Mouse (Mus musculus): ENCODE results near the gene Hnrnpa3. TPM values are rescaled to one million over a fixed set of nuclear protein-coding genes. Genes with fewer than 3 reads are reported as not detected.
A peak's percentile ranks its signal among the peaks of the same experiment; 100 is the strongest.
"Not testable (repeated sequence)": the region's sequence is repeated elsewhere in the genome, so short reads cannot be mapped to it uniquely, and the experiment has no call there.

Gene Hnrnpa3
- total RNA-seq, 2 experiments from 2014 or later = 280 to 305 TPM

GRCm38 (mm10) chr2:75676567-75676966 is 17.5 kb downstream of the Hnrnpa3 start:
- no peak for DNase-seq

GRCm38 (mm10) chr2:75679947-75680346 is 20.9 kb downstream of the Hnrnpa3 start:
- no peak for DNase-seq

- DNase-seq = no peak
Measured at GRCm38 (mm10) chr2:75681439-75681838, 22.4 kb downstream of the Hnrnpa3 start.

DNA sequence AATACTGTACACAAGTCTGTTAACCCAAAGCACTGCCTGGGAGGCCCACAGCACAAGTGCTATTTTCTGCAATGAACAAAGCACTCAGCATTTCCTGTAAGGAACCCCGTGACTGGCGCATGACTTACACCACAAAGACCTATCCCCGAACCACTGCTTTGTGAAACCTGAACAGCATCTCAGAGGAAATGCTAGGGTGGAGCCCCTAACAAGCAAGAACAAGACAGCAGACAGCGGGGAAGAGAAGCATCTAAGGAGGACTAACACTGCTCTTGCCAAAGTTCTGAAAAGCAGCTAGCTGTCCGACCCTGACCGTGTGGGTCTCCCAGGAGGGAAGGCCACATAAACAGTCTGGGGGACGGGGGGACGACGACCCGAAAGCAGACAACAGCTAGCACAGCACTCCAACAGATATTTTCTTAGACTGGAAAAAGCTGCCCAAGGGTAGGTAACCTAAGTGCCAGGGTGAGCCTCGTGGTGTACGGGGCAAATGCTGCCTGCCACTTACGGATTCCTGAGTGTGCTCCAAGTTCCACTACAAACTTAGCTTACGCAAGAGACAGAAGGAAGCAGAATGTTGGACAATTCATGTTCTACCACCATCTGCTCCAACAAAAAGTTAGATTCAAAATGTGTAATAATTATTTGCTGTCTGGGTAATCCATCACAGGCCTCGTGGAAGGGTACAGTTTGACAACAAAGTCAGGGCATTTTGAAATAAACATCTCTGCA is 24.1 kb downstream of the Hnrnpa3 start:
- DNase-seq = peak; percentile 16

DNA sequence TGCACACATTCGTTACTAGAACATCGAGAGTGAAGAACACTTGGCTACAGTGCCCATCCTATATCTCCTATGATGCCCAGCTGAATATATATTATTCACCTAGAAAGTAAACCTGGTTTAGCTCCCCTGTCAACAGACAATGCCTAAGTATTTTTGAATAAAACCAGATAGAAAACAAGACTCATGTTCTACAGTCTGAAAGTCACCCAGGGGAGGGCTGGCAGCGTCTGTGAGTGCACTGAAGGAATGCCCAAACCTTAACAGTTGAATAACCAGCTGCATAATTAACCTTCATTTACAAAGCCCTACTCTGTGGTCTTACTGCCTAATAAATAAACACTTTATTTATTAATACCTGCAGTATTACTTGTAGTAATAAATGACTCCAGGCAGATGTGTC is 25.5 kb downstream of the Hnrnpa3 start:
- no peak for DNase-seq

- DNase-seq = no peak
Measured at GRCm38 (mm10) chr2:75685458-75685861, 26.4 kb downstream of the Hnrnpa3 start.

GRCm38 (mm10) chr2:75687040-75687749 is 28.1 kb downstream of the Hnrnpa3 start:
- DNase-seq = no peak

DNA sequence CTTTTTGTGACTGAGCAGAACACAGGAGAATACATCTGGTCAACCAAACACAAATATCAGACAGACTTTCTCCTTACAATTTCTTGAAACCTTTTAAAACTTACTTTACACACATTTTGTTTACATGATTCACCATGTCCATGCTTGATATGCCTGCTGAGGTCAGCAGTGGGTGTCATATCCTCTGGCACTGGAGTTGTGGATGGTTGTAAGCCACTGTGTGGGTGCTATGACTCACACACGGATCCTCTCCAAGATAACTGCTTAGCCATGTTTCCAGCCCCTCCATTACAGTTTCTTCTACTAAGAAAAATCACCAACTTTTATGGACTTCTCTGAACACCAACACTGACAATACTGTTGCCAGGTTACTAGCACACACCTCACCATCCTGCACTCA is 29.8 kb downstream of the Hnrnpa3 start:
- DNase-seq = no peak

GRCm38 (mm10) chr2:75689482-75690158 is 30.6 kb downstream of the Hnrnpa3 start:
- no peak for DNase-seq

GRCm38 (mm10) chr2:75690656-75691055 is 31.6 kb downstream of the Hnrnpa3 start:
- DNase-seq = no peak

GRCm38 (mm10) chr2:75691316-75691715 is 32.3 kb downstream of the Hnrnpa3 start:
- peak; percentile 3 for DNase-seq

GRCm38 (mm10) chr2:75692369-75692768 is 33.3 kb downstream of the Hnrnpa3 start:
- DNase-seq = no peak

GRCm38 (mm10) chr2:75694926-75695325 is 35.9 kb downstream of the Hnrnpa3 start:
- DNase-seq = not testable (repeated sequence)

DNA sequence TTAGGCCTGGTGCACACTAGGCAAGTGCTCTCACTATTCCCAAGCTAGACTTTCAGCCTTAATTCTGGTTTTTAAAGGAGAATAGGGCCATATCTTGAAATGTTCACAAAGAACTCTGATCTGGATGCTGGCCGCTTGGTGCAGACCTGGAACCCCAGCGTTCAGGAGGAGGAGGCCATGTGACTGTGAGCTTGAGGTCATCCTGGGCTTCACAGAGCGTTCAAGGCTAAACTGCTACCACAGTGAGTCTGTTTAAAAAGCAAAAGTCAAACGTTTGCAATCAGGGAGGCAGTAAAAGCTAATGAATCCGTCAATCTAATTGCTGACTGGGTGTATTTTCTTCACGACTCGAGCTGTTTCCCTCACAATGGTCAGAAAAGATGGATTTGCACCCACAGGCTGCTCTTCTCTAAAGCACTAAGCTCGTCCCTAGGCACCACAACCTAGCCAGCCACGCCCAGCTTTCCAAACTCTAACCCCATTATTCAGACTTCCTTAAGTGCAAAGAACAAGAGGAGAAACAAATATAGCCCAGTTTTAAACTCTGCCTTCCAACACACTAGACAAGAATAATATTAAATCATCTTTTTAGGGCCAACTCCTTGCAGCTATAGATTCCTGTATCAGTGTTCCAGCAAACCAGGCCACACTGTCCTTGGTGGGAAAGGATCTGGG is 36.8 kb downstream of the Hnrnpa3 start:
- DNase-seq = no peak

- DNase-seq = peak; percentile 9
Measured at GRCm38 (mm10) chr2:75696371-75696770, 37.3 kb downstream of the Hnrnpa3 start.

GRCm38 (mm10) chr2:75697222-75697621 is 38.2 kb downstream of the Hnrnpa3 start:
- DNase-seq = no peak

DNA sequence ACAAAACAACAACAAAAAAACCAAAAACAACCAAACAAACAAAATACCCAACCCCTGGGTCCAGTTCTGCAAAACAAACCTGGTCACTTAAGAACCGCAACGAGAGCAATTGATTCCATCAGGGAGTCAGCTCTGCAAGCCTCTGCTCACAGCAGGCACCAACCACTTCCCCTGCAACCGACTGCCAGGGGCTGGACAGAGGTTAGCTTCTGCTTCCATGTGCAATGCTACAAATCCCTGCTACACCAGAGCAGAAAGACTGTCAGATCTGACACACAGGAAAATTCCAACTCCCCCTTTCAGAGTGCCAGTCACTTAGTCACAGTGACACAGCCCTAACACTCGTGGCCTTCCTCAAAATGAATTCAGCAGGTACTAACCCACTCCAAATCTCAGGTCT is 38.9 kb downstream of the Hnrnpa3 start:
- DNase-seq = peak; percentile 4

DNA sequence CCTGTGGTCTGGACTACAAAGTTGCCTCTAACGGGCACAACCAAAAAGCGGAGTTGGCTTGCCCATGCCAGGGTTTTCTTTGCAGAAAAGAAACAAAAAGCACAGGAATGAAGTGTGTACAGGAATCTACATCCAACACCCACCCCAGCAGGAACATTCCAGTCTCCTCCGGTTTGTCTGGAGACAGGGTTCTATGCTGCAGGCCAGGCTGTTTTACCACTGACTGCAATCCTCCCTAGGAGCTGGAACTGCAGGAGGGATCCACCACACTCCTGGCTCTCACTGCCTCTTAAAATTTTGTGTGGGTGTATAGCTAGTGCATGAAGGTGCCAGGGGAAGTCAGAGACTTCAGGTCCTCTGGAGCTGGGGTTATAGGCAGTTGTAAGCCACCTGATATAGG is 39.8 kb downstream of the Hnrnpa3 start:
- DNase-seq = peak; percentile 2

DNA sequence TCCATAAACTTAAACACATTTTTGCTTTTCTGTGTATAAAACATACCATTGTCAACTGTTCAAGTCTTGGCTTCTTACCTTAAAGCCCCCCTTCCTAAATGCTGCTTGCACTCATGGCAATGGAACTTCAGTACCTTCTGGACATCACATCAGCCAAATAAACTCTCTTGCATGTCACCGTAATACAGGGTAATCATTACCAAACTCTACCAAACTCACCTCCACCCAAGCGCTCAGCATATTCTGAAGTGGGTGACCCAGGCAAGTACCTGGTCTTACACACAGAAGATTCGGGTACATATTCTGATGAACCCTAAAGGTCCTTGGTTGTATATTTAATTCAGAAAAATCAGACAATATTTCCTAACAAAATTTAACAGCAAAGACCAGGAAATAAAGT is 41.5 kb downstream of the Hnrnpa3 start:
- no peak for DNase-seq

- DNase-seq = no peak
Measured at GRCm38 (mm10) chr2:75701207-75701606, 42.1 kb downstream of the Hnrnpa3 start.

GRCm38 (mm10) chr2:75701822-75702587 is 42.9 kb downstream of the Hnrnpa3 start:
- no peak for DNase-seq

DNA sequence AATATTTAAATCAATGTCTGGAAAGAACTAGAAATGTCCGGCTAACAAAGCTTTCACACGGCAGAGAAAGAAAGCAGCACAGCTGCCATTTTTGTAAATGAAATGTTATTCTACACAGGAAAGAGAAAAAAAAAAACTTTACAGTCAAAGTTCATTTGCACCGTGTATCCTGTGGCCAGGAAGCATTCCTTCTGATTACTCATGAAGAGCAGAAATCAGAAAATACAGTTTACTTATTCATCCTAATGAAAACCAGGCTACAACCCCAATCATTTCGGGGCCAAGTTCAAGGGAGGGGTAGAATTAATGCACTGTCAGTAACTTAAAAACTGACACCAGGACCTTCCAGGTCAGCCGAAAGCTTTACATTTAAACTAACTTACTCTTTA is 43.5 kb downstream of the Hnrnpa3 start:
- DNase-seq = no peak

Data from gastrocnemius, postnatal 10 days (tissue).